Mouse (Mus musculus) right cerebral cortex, postnatal 4 days (tissue): ENCODE measurements around the gene Zfp39.
A peak's percentile ranks its signal among the peaks of the same experiment; 100 is the strongest.

Experiments
- DNase-seq: peaks from one replicate; pipeline ENCODE4 v3.0.0-alpha.2; 2022

Gene Zfp39

DNA sequence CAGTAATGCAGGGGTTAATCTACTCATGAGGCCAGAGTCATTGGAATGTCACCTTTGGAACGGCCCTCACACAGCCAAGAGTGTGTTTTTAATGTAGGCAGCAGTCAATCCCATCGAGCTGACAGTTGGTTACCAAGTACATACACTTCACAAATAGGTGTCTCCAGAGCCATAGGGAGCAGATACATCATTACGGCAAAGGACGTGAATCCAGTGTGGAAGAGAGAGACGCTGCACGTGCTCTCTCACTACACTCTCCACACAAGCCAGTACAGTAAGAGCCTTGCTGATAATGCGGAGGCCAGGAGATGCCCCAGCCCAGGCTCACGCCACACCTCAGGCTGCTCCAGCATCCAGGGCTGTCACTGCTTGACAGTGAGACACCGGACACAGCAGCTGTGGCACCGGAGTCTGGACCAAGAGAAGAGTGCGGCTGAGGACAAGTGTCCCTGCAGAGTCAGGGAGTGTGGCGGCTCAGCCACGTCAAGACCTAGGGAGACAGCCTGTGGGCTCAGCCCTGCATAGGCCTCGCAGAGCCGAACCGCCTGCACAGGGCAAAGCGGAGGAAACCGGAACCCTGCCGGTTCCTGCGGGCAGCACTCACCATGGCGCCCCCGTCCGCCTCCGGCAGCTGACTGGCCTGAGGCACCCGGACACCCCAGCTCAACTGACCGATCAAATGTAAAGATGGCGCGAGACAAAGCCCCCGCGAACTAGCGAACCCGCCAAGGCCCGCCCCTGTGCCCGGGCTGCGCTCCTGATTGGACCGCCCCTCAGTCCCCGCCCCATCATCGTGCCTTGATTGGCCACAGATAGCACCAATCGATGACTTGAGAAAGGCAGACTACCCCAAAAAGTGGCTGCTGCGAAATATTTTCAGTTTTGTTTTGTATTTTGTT is at the start of gene Zfp39:
Gene Zfp39 (minus strand): TSS at position 715 of the 899 bp plus-strand sequence.
- DNase-seq = peak; percentile 97

- peak; percentile 38 for DNase-seq
Measured at GRCm38 (mm10) chr11:58953351-58954169, 49.5 kb upstream of the Zfp39 start.

DNA sequence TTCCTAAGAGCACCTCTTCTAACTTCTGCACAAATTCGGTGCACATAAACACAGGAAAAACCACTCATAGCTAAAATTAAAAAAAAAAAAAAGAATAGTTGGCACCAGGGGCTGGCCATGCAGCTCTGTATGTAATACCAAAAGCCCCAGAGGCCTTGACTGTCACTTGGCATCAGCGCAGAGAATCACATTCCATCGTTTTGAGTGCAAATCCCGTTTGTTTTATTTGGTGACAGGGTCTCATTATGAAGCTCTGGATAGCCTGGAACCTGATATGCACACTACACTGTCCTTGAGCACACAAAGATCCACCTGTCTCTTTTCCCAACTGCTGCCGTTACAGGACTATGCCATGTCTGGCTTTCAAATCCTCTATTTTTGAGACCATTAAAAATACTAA is 47.2 kb upstream of the Zfp39 start:
- no peak for DNase-seq

- peak; percentile 61 for DNase-seq
Measured at GRCm38 (mm10) chr11:58949480-58950431, 45.7 kb upstream of the Zfp39 start.

- DNase-seq = peak; percentile 73
Measured at GRCm38 (mm10) chr11:58948542-58949479, 44.8 kb upstream of the Zfp39 start, which contains the start of gene Hist3h2ba. Hist3h2ba (plus strand) TSS chr11:58948920.

GRCm38 (mm10) chr11:58947798-58948528 is 43.9 kb upstream of the Zfp39 start:
- peak; percentile 69 for DNase-seq

DNA sequence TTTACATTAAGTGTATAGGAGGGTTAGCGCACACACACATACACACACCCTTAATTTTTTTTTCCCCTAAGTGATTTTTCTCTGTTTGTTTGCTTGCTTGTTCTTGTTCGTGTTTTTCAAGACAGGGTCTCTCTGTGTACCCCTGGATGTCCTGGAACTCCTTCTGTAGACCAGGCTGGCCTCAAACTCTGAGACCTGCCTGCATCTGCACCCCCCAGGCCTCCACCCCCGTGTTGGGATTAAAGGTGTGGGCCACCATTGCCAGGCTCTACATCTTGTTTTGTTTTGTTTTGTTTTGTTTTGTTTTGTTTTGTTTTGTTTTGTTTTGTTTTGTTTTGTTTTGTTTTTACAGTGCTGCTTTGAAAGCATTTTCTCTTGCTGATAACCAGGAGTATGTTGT is 43.3 kb upstream of the Zfp39 start:
- no peak for DNase-seq

DNA sequence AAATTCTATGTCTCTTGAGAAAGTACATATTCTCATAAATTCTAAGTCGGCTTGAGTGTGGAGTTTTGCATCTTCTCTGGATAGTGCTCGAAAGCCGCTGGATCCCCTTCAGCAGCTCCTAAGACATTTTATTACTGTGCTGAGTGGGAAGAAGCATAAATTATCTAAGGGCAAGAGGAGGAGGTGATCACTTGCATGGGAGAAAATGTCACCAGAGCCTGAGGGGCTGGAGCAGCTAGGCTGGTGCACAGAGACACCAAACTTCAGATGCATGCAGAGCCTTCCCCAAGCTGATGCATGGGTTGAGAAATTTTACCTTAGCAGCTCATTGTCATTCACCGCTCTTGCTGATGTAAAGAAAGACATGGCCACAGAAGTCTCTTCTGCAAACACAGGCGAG is 40.1 kb upstream of the Zfp39 start:
- no peak for DNase-seq

DNA sequence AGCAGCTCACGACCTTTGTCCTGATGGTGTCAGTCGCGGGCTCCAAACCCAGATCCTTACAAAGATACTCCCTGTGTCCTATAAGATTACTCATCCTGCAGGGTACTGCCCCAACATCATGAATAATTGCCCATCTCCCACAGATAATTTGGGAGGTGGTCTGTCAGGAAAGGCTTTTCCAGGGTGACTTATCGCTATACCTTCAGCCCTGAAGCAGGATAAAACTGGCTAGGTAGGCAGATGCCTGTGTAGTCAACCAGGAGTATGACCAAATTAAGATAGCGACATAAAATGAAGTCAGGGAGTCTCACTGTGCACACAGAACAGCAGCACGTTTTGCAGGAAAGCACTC is 35.0 kb upstream of the Zfp39 start:
- DNase-seq = no peak

GRCm38 (mm10) chr11:58938322-58939087 is 34.5 kb upstream of the Zfp39 start, which contains the start of gene Rnf187:
Rnf187 (minus strand) TSS chr11:58938916.
- DNase-seq = peak; percentile 84

DNA sequence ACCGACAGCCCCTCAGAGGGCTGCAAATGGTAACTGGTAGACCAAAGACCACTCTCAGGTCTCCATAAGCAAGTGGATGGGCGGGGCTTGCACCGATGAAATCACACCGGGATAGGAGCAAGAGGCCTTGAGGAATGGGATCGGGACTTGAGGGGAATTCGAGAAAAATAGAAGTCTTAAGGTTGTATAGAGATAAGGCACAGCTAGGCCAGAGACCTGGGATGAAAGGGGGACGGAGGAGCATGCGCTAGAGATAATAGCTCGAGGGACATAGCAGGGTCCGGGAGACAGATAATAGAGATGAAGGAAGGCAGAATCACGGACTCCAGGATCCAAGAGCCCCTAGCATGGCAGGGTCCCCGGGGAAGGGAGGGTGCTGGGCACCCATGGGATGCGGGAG is 33.9 kb upstream of the Zfp39 start:
- no peak for DNase-seq

- no peak for DNase-seq
Measured at GRCm38 (mm10) chr11:58931576-58931975, 27.6 kb upstream of the Zfp39 start.

DNA sequence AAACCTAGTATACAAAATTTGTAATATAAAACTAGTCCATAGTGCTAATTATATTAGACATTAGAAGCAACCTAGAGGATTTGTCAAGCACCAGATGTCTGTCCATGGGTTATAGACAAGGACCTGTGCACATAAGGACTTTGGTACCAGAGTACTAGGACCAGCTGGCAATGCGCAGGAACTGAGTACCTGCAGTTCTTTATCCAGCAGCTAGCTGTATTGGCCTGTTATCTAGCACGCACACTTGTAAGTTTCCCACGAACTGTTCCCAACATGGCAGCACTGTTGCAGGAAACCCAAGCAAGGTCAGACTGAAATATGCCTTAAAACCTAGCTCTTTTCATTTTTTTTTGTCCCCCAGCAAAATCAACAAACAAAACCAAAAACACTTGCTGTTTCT is 26.2 kb upstream of the Zfp39 start:
- no peak for DNase-seq

DNA sequence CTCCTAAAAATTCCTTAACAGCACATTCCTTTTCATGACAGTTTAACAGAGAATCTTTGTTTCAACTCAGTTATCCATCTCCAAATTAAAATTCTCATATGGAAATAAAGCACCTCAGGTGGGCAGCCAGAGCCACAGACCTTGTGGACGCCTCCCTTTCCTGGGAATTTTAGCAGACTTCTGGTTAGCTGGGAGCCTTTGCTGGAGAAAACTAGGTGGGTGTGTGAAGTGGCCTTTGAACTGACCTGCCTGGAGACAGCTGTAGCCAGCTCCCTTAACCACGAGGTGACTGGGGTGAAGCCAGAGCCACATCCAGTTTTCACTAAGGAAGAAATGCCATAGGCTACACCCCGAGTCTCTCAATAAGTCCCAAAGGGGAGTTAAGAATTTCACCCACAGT is 25.6 kb upstream of the Zfp39 start:
- DNase-seq = no peak

DNA sequence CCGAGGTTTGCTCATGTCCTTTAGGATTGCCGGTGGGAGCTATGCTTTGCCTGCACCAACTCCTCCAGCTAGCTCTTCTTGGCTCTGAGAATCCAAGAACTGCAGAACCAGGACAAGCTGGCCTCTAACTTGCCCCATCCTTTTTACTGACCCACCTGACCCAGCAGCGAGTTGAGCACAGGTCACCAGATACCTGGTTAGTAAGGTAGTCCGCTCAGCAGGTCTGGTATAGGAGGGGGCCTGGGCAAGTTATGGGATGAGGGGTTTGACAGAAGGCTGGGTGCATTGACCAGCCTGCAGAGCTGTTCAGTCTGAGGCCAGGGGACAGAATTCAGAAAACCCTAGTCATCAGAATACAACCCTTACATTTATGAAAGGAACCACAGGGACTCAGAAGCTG is 25.0 kb upstream of the Zfp39 start:
- DNase-seq = no peak

- peak; percentile 55 for DNase-seq
Measured at GRCm38 (mm10) chr11:58927790-58928651, 24.0 kb upstream of the Zfp39 start.

DNA sequence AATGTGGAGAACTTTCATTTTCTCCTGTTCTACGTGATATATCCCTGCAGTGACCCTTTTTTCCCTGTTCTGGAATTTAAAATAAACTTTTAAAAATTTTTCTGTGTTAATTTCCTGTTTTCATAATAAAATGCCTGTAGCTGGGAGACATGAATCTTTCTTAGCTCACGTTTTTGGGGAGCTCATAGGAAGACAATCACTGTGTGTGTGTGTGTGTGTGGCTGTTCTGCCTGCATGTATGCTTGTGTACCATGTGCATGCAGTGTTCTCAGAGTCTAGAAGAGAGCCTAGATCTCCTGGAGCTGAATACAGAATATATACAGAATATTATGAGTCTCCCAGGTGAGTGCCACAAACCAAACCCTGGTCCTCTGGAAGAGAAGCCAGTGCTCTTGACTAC is 23.0 kb upstream of the Zfp39 start:
- no peak for DNase-seq

DNA sequence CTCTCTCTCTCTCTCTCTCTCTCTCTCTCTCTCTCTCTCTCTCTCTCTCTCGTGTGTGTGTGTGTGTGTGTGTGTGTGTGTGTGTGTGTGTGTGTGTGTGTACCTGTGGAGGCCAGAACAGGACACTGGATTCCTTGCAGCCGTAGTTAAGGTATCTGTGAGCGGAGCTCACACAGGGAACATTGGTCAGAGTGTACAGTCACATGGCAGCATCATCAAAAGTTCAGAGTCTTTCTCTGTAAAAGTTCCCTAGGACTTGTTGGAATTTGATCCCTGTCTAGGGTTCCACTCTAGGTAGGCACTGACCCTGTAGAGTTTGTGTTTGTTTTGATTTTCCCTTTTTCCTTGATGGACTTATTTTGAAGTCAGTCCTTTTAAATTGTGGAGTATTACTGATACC is 22.6 kb upstream of the Zfp39 start:
- DNase-seq = no peak

GRCm38 (mm10) chr11:58922420-58922819 is 18.4 kb upstream of the Zfp39 start:
- no peak for DNase-seq
